Mouse (Mus musculus) cerebellum, adult 2 months (tissue): ENCODE data around the gene Mmrn2.

Experiments used
- CTCF ChIP-seq: fragments of 200-500 bp; IDR thresholded peaks from 2 replicates; pipeline ENCODE4 v1.5.1; 2011; ENCODE audit warnings: low read depth, mild to moderate bottlenecking, control low read depth, low read length, moderate library complexity, borderline replicate concordance; ENCODE audit not compliant: insufficient read depth
- POLR2A ChIP-seq: fragments of 200-500 bp; IDR thresholded peaks from 2 replicates; pipeline ENCODE4 v1.6.1; 2011; ENCODE audit warnings: low read length, control low read depth, borderline replicate concordance; ENCODE audit not compliant: insufficient read depth

GRCm38 (mm10) chr14:34331886-34332285 is 43.4 kb upstream of the Mmrn2 start:
- TF ChIP-seq POLR2A (no peak), CTCF (no peak)
